20 mouse cellular contexts compared by ENCODE assay signal in the genomic region with DNA sequence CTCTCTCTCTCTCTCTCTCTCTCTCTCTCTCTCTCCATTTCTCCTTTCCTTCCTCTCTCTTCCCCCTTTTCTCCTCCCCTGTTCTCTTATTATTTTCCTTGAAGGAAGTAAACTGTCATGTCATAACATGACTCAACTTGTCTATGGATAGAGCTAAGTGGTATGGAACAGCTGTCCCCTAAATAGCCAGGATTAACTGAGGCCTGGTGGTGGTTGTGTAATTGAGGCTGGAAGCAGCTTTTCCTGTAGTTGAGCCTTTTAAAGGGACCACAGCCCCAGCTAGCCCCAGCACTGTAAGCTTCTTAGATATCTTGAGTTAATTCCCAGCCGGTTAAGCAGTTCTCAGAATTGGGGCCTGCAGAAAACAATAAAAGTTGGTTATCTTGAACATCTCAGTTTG.
"Had no signal": no experiment of that assay in that cellular context is flagged by ENCODE, and none has a peak within 500 bp of the region (broad histone marks: within the 10 kb centered on the region; RNA-seq: fewer than 3 reads in every experiment).

No protein-coding gene starts in this region.

- H3K9ac ChIP-seq: intestine, embryonic 15.5 days; liver, embryonic 13.5 days; midbrain, embryonic 13.5 days; neural tube, embryonic 12.5 days; neural tube, embryonic 15.5 days; stomach, embryonic 15.5 days had no signal

- H3K9me3 ChIP-seq: intestine, embryonic 15.5 days; liver, embryonic 13.5 days; midbrain, embryonic 10.5 days; midbrain, embryonic 13.5 days; neural tube, embryonic 12.5 days; neural tube, embryonic 15.5 days; stomach, embryonic 15.5 days had no signal

- DNase-seq: kidney, adult 11 months; kidney, adult 8-10 months; kidney, postnatal 25 days; layer of hippocampus, postnatal 36 days; liver, embryonic 13.5 days; lung, postnatal 14 days; right cerebral cortex, adult 18-20 months; right cerebral cortex, postnatal 14 days; right cerebral cortex, postnatal 4 days; thymus, adult 18-20 months; thymus, postnatal 36 days had no signal

- H3K27ac ChIP-seq: intestine, embryonic 15.5 days; layer of hippocampus, adult 2 months; left cerebral cortex, adult 2 months; liver, embryonic 13.5 days; midbrain, embryonic 10.5 days; midbrain, embryonic 13.5 days; neural tube, embryonic 12.5 days; neural tube, embryonic 15.5 days; stomach, embryonic 15.5 days had no signal

- ATAC-seq: intestine, embryonic 15.5 days; midbrain, embryonic 13.5 days had no signal

- H3K36me3 ChIP-seq: intestine, embryonic 15.5 days; liver, embryonic 13.5 days; midbrain, embryonic 10.5 days; midbrain, embryonic 13.5 days; neural tube, embryonic 12.5 days; neural tube, embryonic 15.5 days; stomach, embryonic 15.5 days had no signal

- H3K4me2 ChIP-seq: intestine, embryonic 15.5 days; liver, embryonic 13.5 days; midbrain, embryonic 13.5 days; neural tube, embryonic 12.5 days; neural tube, embryonic 15.5 days; stomach, embryonic 15.5 days had no signal

- H3K27me3 ChIP-seq: intestine, embryonic 15.5 days; liver, embryonic 13.5 days; megakaryocyte, embryonic 14.5 days; midbrain, embryonic 13.5 days; neural tube, embryonic 12.5 days; neural tube, embryonic 15.5 days; stomach, embryonic 15.5 days had no signal

- H3K4me1 ChIP-seq: intestine, embryonic 15.5 days; liver, embryonic 13.5 days; megakaryocyte, embryonic 14.5 days; midbrain, embryonic 10.5 days; midbrain, embryonic 13.5 days; neural tube, embryonic 12.5 days; neural tube, embryonic 15.5 days; stomach, embryonic 15.5 days had no signal

- H3K4me3 ChIP-seq: intestine, embryonic 15.5 days; layer of hippocampus, adult 2 months; left cerebral cortex, adult 2 months; liver, embryonic 13.5 days; midbrain, embryonic 10.5 days; midbrain, embryonic 13.5 days; neural tube, embryonic 12.5 days; neural tube, embryonic 15.5 days; stomach, embryonic 15.5 days had no signal
